Mouse (Mus musculus): ENCODE results near the gene Gm4869. TPM values are rescaled to one million over a fixed set of nuclear protein-coding genes. Genes with fewer than 3 reads are reported as not detected.

The Gm4869 gene
- total and polyA plus RNA-seq, 3 experiments, result 0.08 TPM; not detected in 2

DNA sequence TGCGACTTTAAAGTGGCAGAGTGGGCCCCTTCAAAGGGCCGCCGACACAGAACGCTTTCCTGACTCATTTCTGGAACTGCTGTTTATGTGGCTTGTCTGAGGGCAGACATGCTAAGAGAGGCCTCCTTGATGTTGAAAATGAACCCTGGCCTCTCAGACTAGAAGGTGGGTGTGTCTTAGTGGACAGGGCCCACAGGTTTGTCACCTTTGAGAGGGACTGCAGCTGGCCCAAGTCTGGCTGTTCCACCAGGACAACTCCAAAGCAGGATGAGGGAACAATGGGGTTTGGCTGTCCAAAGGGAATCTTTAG lies 72.4 kb downstream of the Gm4869 start:
- no peaks in the 10 kb centered on the region for H3K36me3 ChIP-seq (ENCODE audit: control insufficient read depth in 1 of 2, insufficient read depth in 2 of 2, low read length in 2 of 2)
- H3K4me3 ChIP-seq (ENCODE audit: control insufficient read depth in 1 of 2, insufficient read depth in 1 of 2, low read depth in 2 of 2, low read length in 2 of 2), result no peak overlapping the region
- no peak overlapping the region for H3K27ac ChIP-seq (ENCODE audit: control insufficient read depth, low read depth, low read length)
- no peaks in the 10 kb centered on the region for H3K27me3 ChIP-seq (ENCODE audit: control insufficient read depth in 1 of 2, insufficient read depth in 2 of 2, low read length in 2 of 2)
- no peaks in the 10 kb centered on the region for H3K4me1 ChIP-seq (ENCODE audit: control insufficient read depth in 1 of 2, insufficient read depth in 2 of 2, low read length in 2 of 2)
- H3K9me3 ChIP-seq (replicated peaks; ENCODE audit: insufficient read depth, low read length), result no peaks in the 10 kb centered on the region
- H3K79me2 ChIP-seq (ENCODE audit: control insufficient read depth, insufficient read depth, low read length, poor library complexity), result no peaks in the 10 kb centered on the region
- no peak overlapping the region for H3K9ac ChIP-seq (ENCODE audit: control insufficient read depth, low read depth, low read length, poor library complexity, severe bottlenecking)
- TF ChIP-seq MEF2A (IDR thresholded peaks at IDR 0.05; ENCODE audit: extremely low read depth, insufficient replicate concordance, low read depth, low read length, poor library complexity, severe bottlenecking), result no peak
- TF ChIP-seq BHLHE40 (IDR thresholded peaks at IDR 0.05; ENCODE audit: borderline replicate concordance, low read depth, low read length), result no peak
- no peak for TF ChIP-seq EP300 (IDR thresholded peaks at IDR 0.05; ENCODE audit: low read depth in 1 of 2, low read length in 2 of 2)
- TF ChIP-seq SMC3 (IDR thresholded peaks at IDR 0.05; ENCODE audit: low read depth, low read length), result no peak
- TF ChIP-seq RCOR1 (IDR thresholded peaks at IDR 0.05; ENCODE audit: low read depth, low read length), result no peak
- TF ChIP-seq MYC (IDR thresholded peaks at IDR 0.05; ENCODE audit: low read depth, low read length), result no peak
- TF ChIP-seq MYB (IDR thresholded peaks at IDR 0.05; ENCODE audit: low read depth, low read length), result no peak
- no peak for TF ChIP-seq TCF12 (IDR thresholded peaks at IDR 0.05; ENCODE audit: low read depth, low read length)
- no peak for TF ChIP-seq POLR2A (IDR thresholded peaks at IDR 0.05; ENCODE audit: control insufficient read depth in 1 of 2, insufficient read depth in 1 of 2, low read depth in 1 of 2, low read length in 2 of 2, poor library complexity in 1 of 2)
- no peak for TF ChIP-seq ZMIZ1 (IDR thresholded peaks at IDR 0.05; ENCODE audit: low read depth, low read length)
- TF ChIP-seq NELFE (IDR thresholded peaks at IDR 0.05; ENCODE audit: low read depth, low read length), result no peak
- no peak for TF ChIP-seq KAT2A (conservative IDR thresholded peaks at IDR 0.05; ENCODE audit: low read depth, low read length)
- no peak for DNase-seq (ENCODE audit: low read depth, low spot score)

DNA sequence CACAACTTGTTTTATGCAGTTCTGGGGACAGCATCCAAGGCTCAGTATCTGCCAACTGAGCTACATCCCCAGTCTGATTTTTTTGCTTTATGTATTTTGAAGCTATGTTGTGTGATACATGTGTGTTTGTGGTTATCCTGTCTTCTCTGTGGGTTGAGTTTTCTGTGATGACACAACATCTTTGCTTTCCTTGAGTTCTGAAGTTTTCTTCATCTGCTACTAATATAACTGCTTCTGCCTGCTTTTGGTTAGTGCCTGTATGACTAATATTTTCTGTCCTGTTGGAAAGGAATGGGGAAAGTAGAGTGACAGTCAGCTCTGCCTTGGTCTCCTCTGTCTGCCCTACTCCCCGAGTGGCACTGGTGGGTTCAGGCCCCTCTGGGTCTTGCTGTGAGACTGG lies 75.8 kb downstream of the Gm4869 start:
- Histone ChIP-seq H3K9me3 (replicated peaks; ENCODE audit: insufficient read depth, low read length) (no peaks in the 10 kb centered on the region), H3K36me3 (ENCODE audit: control insufficient read depth in 1 of 2, insufficient read depth in 2 of 2, low read length in 2 of 2) (no peaks in the 10 kb centered on the region), H3K4me1 (ENCODE audit: control insufficient read depth in 1 of 2, insufficient read depth in 2 of 2, low read length in 2 of 2) (no peaks in the 10 kb centered on the region), H3K9ac (ENCODE audit: control insufficient read depth, low read depth, low read length, poor library complexity, severe bottlenecking) (no peak overlapping the region), H3K79me2 (ENCODE audit: control insufficient read depth, insufficient read depth, low read length, poor library complexity) (no peaks in the 10 kb centered on the region), H3K4me3 (ENCODE audit: control insufficient read depth in 1 of 2, insufficient read depth in 1 of 2, low read depth in 2 of 2, low read length in 2 of 2) (no peak overlapping the region), H3K27me3 (ENCODE audit: control insufficient read depth in 1 of 2, insufficient read depth in 2 of 2, low read length in 2 of 2) (no peaks in the 10 kb centered on the region), H3K27ac (ENCODE audit: control insufficient read depth, low read depth, low read length) (no peak overlapping the region)
- TF ChIP-seq MAFK (IDR thresholded peaks at IDR 0.05; ENCODE audit: borderline replicate concordance, low read depth, low read length) (no peak), MEF2A (IDR thresholded peaks at IDR 0.05; ENCODE audit: extremely low read depth, insufficient replicate concordance, low read depth, low read length, poor library complexity, severe bottlenecking) (no peak), ZKSCAN1 (IDR thresholded peaks at IDR 0.05; ENCODE audit: low read depth, low read length) (no peak), SMC3 (IDR thresholded peaks at IDR 0.05; ENCODE audit: low read depth, low read length) (no peak), NELFE (IDR thresholded peaks at IDR 0.05; ENCODE audit: low read depth, low read length) (no peak), NRF1 (IDR thresholded peaks at IDR 0.05; ENCODE audit: insufficient read depth, low read depth, low read length, poor library complexity, severe bottlenecking) (no peak), BHLHE40 (IDR thresholded peaks at IDR 0.05; ENCODE audit: borderline replicate concordance, low read depth, low read length) (no peak), TCF12 (IDR thresholded peaks at IDR 0.05; ENCODE audit: low read depth, low read length) (no peak), USF1 (IDR thresholded peaks at IDR 0.05; ENCODE audit: low read depth, low read length) (no peak)
- no peak for DNase-seq (ENCODE audit: low read depth, low spot score)

Measured in MEL (cell line).